In genomic region chr9:103234565-103235165, GRCm38 (mm10) we compare ENCODE assay signal across 10 mouse cellular contexts. TPM values are rescaled to one million over a fixed set of nuclear protein-coding genes. Genes with fewer than 3 reads are reported as not detected.
A peak's percentile ranks its signal among the peaks of the same experiment; 100 is the strongest.
DNase-seq lines count a peak whose midpoint lies in the region; ATAC-seq lines count a peak whose summit lies in the region.
"Had no signal": no experiment of that assay in that cellular context is flagged by ENCODE, and none has a peak within 500 bp of the region (broad histone marks: within the 10 kb centered on the region; RNA-seq: fewer than 3 reads in every experiment).

No protein-coding gene starts in this region.

- ATAC-seq in intestine, embryonic 14.5 days (replicated peaks; ENCODE audit: low FRiP score, low TSS enrichment, low read depth) = no peak
- ATAC-seq: activated CD4-positive, CD25-positive, alpha-beta regulatory T cell, adult 4 months had no signal

- H3K9ac ChIP-seq in intestine, embryonic 14.5 days (ENCODE audit: low read length) = no peak overlapping the region

- H3K4me1 ChIP-seq in heart, embryonic 10.5 days = peaks cover 18% of the 10 kb centered on the region
- H3K4me1 ChIP-seq in intestine, embryonic 14.5 days (replicated peaks; ENCODE audit: control insufficient read depth, insufficient read depth, low read length) = peaks cover 11% of the 10 kb centered on the region; the same call in 1 of the 2 replicates

- no peaks in the 10 kb centered on the region for H3K27me3 ChIP-seq in heart, embryonic 10.5 days (ENCODE audit: insufficient read depth, poor library complexity, severe bottlenecking)
- H3K27me3 ChIP-seq in intestine, embryonic 14.5 days (replicated peaks; ENCODE audit: control insufficient read depth, insufficient read depth, low read length) = no peaks in the 10 kb centered on the region

- DNase-seq in heart, embryonic 10.5 days (ENCODE audit: low spot score) = peak; percentile 51
- DNase-seq in heart, postnatal 10 days = no peak
- DNase-seq in adipocyte (ENCODE audit: low spot score) = peak; percentile 90
- no peak for DNase-seq in intestine, embryonic 14.5 days (ENCODE audit: low spot score)
- DNase-seq in lung, postnatal 25 days (ENCODE audit: low spot score) = peak; percentile 56
- no peak for DNase-seq in spleen, postnatal 4 days (ENCODE audit: low spot score in 2 of 2)
- DNase-seq in gastrocnemius, adult 8-10 months (ENCODE audit: low spot score in 2 of 2) = no peak
- no peak for DNase-seq in thymus, postnatal 10 days (ENCODE audit: low spot score in 2 of 2)
- DNase-seq: left cerebral cortex, postnatal 4 days had no signal

- H3K4me3 ChIP-seq in heart, embryonic 10.5 days = no peak overlapping the region
- H3K4me3 ChIP-seq in intestine, embryonic 14.5 days (ENCODE audit: low read depth, low read length) = no peak overlapping the region

- H3K4me2 ChIP-seq in intestine, embryonic 14.5 days (ENCODE audit: low read length) = no peak overlapping the region

- no peaks in the 10 kb centered on the region for H3K36me3 ChIP-seq in heart, embryonic 10.5 days
- no peaks in the 10 kb centered on the region for H3K36me3 ChIP-seq in intestine, embryonic 14.5 days (ENCODE audit: control insufficient read depth, insufficient read depth, low read length)

- peak overlapping the region; percentile 33; the same call in 1 of the 2 replicates for H3K27ac ChIP-seq in heart, embryonic 10.5 days
- 0 out of 2 replicates have a peak overlapping the region, but pooled peaks have one; percentile 13 for H3K27ac ChIP-seq in intestine, embryonic 14.5 days (ENCODE audit: low read depth)

- intact Hi-C loops in heart, postnatal 10 days (cut with DNase I) = no loop called here

- 58% methylated on average over 7 of the region's 7 CpGs for WGBS in heart, embryonic 10.5 days
- 62% methylated on average over 7 of the region's 7 CpGs for WGBS in intestine, embryonic 14.5 days

- H3K9me3 ChIP-seq in heart, embryonic 10.5 days = no peaks in the 10 kb centered on the region
- H3K9me3 ChIP-seq in intestine, embryonic 14.5 days (ENCODE audit: control insufficient read depth, low read length) = no peaks in the 10 kb centered on the region

RNA-seq across cellular contexts. Expression of gene Trf, which starts 4.4 kb away (rescaled TPM):
- 32.8 and 314 TPM in 2 replicates for polyA plus RNA-seq in heart, embryonic 10.5 days (2016; fragmentation: Nextera tagmentation; extraction: Ambion mirVana)
- 10 to 100 TPM; 29.4 to 36.3 TPM for total RNA-seq in heart, postnatal 10 days (2021)
- polyA plus RNA-seq in intestine, embryonic 14.5 days (2014; fragmentation: Nextera tagmentation; extraction: Ambion mirVana) = 77.5 and 85.0 TPM in 2 replicates
- 10 to 100 TPM in 3 of 4 experiments, 1 to 10 TPM in 1; 3.2 to 24.7 (median 18.7) TPM for total RNA-seq in gastrocnemius, adult 8-10 months (2022)

RNA-seq across cellular contexts. Expression of gene Gm20425, which starts 4.6 kb away (rescaled TPM):
- polyA plus RNA-seq in heart, embryonic 10.5 days (2016; fragmentation: Nextera tagmentation; extraction: Ambion mirVana) = 0.90 TPM in 1 of 2 replicates, not detected in the other
- total RNA-seq in heart, postnatal 10 days (2021) = 1 to 10 TPM; 6.2 to 7.6 TPM
- 3.9 TPM in 1 of 2 replicates, not detected in the other for polyA plus RNA-seq in intestine, embryonic 14.5 days (2014; fragmentation: Nextera tagmentation; extraction: Ambion mirVana)
- 1 to 10 TPM; 2.0 to 6.9 (median 3.6) TPM for total RNA-seq in gastrocnemius, adult 8-10 months (2022)

RNA-seq across cellular contexts. Expression of gene Srprb, which starts 32.7 kb away (rescaled TPM):
- 55.6 and 61.9 TPM in 2 replicates for polyA plus RNA-seq in heart, embryonic 10.5 days (2016; fragmentation: Nextera tagmentation; extraction: Ambion mirVana)
- 10 to 100 TPM; 18.8 to 22.2 TPM for total RNA-seq in heart, postnatal 10 days (2021)
- polyA plus RNA-seq in intestine, embryonic 14.5 days (2014; fragmentation: Nextera tagmentation; extraction: Ambion mirVana) = 58.6 and 59.5 TPM in 2 replicates
- total RNA-seq in gastrocnemius, adult 8-10 months (2022) = 10 to 100 TPM; 15.1 to 18.3 (median 16.9) TPM

Comparison
In these comparisons a context has a peak if more than half of its experiments do, and no peak if none do; other contexts are left out.
1. DNase-seq: peak in heart, embryonic 10.5 days (single experiment), adipocyte (single experiment) and lung, postnatal 25 days (single experiment); none in heart, postnatal 10 days (0 of 2), intestine, embryonic 14.5 days (single experiment), spleen, postnatal 4 days (0 of 2), gastrocnemius, adult 8-10 months (0 of 2) and thymus, postnatal 10 days (0 of 2).